Mouse (Mus musculus): ENCODE data around the gene Klf16.
A peak's percentile ranks its signal among the peaks of the same experiment; 100 is the strongest.

Gene Klf16

DNA sequence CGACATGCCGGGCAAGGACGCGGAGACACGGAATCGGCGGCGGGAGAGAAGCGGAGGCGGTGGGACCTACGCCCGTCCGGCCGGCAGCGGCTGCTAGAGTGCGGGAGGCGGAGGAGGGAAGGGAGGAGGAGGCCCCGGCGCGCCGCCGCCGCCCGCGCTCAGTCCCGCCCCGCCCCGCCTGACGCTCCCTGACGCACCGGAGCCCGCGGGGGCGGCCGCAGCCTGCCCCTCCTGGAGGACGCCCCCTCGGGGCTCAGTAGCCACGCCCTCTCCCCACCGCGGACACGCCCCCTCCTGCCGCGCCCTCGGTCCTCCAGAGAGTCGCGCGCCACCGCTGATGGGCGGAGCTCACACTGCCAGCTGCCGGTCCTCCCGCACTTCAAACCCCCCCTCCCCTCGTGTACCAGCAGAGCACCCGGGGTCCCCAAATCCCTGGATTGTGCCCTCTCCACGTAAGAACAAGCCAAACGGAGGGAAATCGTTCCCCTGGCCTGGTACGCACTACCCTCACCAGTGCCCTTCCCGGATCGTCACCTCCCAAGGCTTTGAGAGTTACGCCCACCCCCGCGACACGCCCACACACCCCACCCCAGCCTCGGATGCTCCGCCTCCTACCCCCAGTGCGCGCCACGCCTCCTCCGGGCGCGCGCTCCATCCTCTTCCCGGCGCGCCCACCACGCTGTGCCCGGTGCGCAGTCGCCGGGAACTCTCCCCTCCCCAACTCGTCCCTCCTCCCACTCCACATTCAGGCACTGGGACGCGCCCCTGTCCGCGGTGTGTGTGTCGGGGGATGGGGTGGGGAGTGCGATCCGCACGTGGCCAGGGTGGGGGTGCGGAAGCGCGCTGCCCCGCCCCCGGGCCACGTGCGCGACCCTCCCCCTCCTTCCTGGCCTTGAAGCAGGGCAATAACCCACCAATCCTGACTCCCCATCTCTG, at the start of gene Klf16:
TSS of gene Klf16 (minus strand) at position 127 of the 936 bp plus-strand sequence.
- DNase-seq, result peak; percentile 99

DNA sequence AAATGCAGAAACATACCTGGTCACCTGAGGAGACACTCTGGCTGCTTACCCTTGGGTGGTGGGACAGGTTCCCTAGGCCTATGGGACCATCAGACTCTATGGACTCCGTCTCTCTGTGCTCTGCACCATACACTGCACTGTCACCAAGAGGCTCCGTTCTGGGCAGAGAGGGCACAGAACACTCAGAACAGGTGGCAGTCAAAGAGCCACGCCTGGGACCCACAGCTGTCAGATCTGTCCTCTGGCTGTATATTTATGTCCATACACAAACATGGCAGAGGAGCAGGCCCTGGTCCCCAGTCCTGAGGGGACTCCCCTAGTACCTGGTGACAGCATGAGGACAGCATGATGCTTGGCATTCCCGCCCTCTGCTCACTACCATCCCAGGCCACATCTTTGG, 48.6 kb upstream of the Klf16 start:
- no peak for DNase-seq

DNA sequence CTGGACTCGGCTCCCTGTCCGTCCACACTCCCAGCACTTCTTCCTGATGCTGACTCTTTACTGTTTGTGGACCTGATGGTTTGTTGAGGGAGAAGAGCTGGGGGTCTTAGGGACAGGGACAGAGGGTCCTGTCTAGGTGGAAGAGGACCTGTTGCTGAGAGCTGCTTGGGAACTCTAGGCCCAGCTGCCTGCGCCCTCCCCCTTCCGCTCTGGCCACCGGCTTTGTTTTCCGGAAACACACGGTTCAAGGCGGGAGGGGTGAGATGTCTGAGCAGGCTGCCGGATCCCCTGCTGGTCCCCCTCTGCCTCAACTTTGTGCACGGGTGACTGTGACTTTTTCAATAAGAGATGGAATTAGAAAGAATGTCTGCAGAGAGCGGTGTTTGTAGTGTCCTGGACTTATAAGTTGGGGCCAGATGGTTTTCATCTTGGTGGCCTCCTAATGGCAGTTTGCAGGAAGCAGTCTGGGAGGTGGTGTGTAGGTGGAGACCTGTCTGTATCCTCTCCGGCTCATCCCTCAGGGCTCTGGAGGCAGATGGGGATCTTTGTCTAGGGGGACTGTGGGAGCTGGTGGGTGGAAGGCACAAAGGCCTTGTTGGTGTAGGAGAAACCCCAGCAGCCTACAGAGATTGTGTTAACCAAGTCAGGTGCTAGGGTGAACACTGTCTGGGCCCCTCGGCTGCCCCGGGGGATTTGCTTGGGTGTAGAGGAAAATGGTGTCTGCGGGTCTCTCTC, 46.5 kb upstream of the Klf16 start:
- DNase-seq, result peak; percentile 69

- DNase-seq, result no peak
Observed at GRCm38 (mm10) chr10:80622661-80623456, 45.7 kb upstream of the Klf16 start, which contains the start of gene Csnk1g2. TSS of gene Csnk1g2 (plus strand) at chr10:80622838.

- DNase-seq, result peak; percentile 99
Observed at GRCm38 (mm10) chr10:80621940-80622660, 45.0 kb upstream of the Klf16 start.

GRCm38 (mm10) chr10:80621690-80621939, 44.5 kb upstream of the Klf16 start:
- no peak for DNase-seq

- no peak for DNase-seq
Observed at GRCm38 (mm10) chr10:80620796-80621689, 43.9 kb upstream of the Klf16 start.

DNA sequence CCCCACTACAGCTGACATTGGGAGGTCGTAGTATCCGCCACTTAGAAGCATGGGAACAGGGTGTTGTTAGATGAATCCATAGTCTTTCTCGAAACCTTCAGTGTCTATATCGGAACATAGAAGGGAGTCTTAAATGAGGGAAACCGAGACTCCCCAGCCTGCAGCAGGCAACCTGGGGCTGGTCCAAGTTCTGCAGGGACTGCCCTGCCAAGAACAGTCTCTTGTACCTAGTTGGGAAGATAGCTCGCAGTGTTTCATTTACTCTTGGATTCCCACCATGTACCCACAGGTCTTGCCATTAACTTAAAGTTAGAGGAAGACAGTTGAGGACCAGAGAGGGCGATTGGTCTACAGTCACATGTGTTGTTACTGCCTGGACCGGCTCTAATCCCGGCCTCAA, 43.2 kb upstream of the Klf16 start:
- DNase-seq, result no peak

DNA sequence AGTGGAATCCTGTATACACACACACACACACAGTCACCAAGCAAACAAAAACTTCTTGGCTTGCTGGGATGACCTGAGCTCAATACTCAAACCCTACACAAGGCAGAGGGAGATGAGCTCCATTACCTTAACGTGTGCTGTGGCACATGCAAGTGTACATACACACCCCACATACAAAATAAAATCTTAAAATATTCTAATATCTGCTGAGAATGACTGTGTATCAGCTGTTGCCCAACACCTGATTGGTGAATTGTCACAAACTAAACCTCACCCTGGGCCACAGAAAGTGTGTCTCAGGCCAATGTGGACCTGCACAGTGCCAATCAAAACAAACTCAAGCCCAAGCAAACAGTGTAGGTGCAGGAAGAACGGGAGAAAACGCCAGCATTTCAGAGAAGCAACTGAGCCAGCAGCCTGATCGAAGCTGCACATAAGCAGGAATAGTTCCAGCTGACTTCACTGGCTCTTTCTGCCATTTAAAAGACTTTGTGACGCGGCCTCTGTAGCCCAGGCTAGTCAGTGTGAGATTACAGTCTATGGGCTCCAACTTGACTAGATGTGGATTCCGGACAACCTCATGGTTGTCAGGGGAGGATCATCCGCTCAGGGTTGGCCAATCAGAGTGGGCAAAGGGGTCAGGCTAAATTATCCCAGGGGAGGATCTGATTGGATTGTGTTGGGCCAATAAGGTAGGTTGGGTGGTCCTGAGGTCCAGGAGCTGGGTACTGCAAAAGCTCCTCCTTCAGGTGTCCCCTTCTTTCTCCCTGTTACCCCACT, 42.5 kb upstream of the Klf16 start:
- DNase-seq, result no peak

GRCm38 (mm10) chr10:80618181-80618580, 41.1 kb upstream of the Klf16 start:
- peak; percentile 44 for DNase-seq

- no peak for DNase-seq
Observed at GRCm38 (mm10) chr10:80614351-80614750, 37.2 kb upstream of the Klf16 start.

GRCm38 (mm10) chr10:80613821-80614220, 36.7 kb upstream of the Klf16 start:
- no peak for DNase-seq

DNA sequence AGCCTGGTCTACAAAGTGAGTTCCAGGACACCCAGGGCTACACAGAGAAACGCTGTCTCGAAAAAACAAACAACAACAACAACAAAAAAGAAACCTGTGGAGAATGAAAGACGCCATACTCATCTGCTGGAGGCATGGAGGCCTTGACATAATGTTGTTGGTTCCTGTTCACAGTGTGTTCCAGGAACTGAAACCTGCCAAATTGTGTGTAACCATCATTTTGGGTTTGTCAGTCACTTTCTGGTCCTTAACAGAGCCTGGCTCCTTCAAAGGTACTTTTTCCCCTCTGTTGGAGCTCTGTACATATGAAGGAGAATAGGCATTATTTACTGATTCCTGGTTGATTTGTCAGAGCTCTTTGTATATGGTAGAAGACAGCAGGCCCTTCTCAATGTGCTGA, 34.8 kb upstream of the Klf16 start:
- no peak for DNase-seq

DNA sequence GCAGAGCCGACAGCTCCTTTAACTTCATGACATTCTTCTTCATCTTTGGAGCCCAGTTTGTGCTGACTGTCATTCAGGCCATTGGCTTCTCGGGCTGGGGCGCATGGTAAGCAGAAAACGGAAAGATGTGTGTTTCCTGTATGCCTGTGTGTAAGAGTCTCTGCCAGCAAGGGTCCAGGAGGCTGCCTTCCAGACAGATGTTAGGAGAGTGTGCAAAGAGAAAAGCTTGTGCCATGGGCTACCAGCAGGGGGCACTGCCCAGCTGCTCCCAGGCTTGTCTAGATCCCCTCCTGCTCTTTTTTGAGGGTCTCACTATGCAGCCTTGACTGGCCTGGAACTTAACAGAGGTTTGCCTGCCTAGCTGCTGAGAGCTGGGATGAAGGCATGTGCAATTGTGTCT, 33.9 kb upstream of the Klf16 start:
- peak; percentile 64 for DNase-seq

DNA sequence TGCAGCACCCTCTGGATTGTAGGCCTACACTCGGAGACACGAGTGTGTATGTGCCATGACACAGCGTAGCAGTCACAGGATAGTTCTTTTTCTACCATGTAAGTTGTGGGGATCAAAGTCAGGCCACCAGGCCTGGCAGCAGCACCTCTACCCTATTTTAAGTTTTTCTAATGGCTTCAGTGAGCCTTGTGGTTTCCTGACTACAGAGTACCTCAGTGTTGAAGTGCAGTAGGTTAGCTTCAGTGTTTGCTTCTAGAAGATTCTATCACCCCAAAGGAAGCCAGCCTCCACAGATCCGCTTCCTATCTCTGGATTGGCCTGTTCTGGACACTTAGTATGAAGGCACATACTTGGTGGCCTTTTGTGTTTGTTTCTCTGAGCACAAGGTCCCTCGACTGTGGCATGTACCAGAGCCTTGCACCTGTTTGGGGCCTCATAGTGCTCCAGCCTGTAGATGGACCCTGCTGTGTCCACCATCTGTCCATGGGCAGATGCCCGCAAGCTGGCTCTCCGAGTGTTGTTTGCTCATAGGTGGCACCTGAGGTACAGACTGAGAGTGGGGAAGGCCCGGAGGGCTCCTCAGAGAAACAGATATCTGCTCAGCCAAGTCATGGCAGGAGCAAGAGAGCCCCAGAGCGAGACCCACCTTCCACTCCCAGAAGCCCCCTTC, 33.1 kb upstream of the Klf16 start:
- no peak for DNase-seq

GRCm38 (mm10) chr10:80609269-80609924, 32.3 kb upstream of the Klf16 start:
- no peak for DNase-seq

DNA sequence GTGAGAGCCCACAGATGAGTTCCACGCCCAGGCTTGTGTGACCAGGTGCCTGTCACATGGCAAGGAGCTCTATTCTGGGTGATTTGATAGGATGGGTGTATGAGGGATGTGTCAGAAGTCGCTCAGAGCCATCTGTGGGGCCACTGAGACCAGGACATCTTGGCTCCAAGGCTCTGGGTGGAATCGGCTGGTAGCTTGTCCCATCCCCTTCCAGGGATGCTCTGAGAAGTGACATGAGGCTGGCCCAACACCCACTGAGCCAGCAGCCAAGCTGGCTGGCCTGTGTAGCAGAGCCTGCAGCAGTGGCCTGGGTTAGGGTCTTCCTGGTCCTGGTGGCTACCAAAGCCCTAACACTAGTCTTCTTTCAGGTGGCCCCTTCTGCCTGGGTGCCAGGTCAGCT, 31.3 kb upstream of the Klf16 start:
- no peak for DNase-seq

- DNase-seq, result no peak
Observed at GRCm38 (mm10) chr10:80606737-80607350, 29.7 kb upstream of the Klf16 start.

DNA sequence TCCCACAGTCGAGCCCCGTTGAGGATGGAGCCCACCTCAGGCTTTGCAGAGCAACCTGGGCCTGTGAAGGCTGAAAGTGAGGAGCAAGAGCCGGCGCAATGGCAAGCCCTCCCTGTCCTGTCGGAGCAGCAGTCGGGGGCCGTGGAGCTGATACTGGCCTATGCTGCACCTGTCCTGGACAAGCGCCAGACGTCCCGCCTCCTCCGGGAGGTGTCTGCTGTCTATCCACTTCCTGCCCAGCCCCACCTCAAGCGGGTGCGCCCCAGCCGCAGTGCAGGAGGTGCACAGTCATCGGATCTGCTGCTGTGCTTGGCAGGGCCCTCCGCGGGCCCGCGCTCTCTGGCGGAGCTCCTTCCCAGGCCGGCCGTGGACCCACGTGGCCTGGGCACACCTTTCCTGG, 29.2 kb upstream of the Klf16 start:
- DNase-seq, result no peak

Measured in kidney, adult 18-20 months (tissue).